Mouse (Mus musculus): Measurements from ENCODE around the gene Omt2b.
"Not testable (repeated sequence)": the region's sequence is repeated elsewhere in the genome, so short reads cannot be mapped to it uniquely, and the experiment has no call there.

GRCm38 (mm10) chr9:78342494-78342893 lies 15.1 kb downstream of the Omt2b start:
- TF ChIP-seq CTCF (conservative IDR thresholded peaks at IDR 0.05; ENCODE audit: insufficient read depth, insufficient read length, low read depth, low read length); POLR2A (IDR thresholded peaks at IDR 0.05; ENCODE audit: low read depth, low read length): not testable (repeated sequence)
